Comparison of ENCODE assay signal across 9 mouse cellular contexts in the genomic region with DNA sequence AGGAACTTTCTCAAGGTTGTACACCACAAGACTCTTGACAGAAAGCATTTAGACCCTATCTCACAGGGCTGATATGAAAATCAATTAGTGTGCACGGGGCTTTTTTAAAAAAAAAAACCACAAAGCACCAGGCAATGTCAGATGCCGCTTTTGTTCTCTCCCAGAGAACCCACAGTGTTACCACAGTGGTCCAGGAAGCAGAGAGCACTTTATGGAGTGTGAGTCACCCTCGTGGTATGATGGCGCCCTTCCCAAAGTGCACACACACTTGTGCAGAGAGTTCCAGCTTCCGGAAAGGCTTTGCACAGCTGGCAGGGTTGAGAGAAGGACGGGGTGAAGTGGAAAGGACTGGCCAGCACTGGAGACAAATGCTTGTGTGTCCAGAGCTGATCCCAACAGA. TPM values are rescaled to one million over a fixed set of nuclear protein-coding genes. Genes with fewer than 3 reads are reported as not detected.
DNase-seq lines count a peak whose midpoint lies in the region; ATAC-seq lines count a peak whose summit lies in the region.
"Had no signal": no experiment of that assay in that cellular context is flagged by ENCODE, and none has a peak within 500 bp of the region (broad histone marks: within the 10 kb centered on the region; RNA-seq: fewer than 3 reads in every experiment).

No protein-coding gene starts in this region.

- peaks cover 5% of the 10 kb centered on the region; the same call in 1 of the 2 replicates for H3K4me1 ChIP-seq in kidney, embryonic 16.5 days (ENCODE audit: insufficient read depth, low read length)
- no peaks in the 10 kb centered on the region for H3K4me1 ChIP-seq in forebrain, embryonic 15.5 days
- H3K4me1 ChIP-seq: hindbrain, embryonic 15.5 days had no signal

- DNase-seq in kidney, adult 8-10 months: no peak
- peak; percentile 55 for DNase-seq in gastrocnemius, postnatal 25 days
- peak; percentile 29 for DNase-seq in kidney, postnatal 14 days
- peak; percentile 17 for DNase-seq in naive thymus-derived CD4-positive, alpha-beta T cell, adult 2 months (ENCODE audit: low read depth)
- no peak for DNase-seq in testis, postnatal 10 days (ENCODE audit: low spot score)
- no peak for DNase-seq in left cerebral cortex, adult 18-20 months (ENCODE audit: low spot score in 2 of 2)

- peak; percentile 40; the same call in 1 of the 2 replicates for ATAC-seq in kidney, embryonic 16.5 days (ENCODE audit: low FRiP score, low TSS enrichment)
- ATAC-seq in forebrain, embryonic 15.5 days (replicated peaks): no peak

- H3K4me3 ChIP-seq in kidney, embryonic 16.5 days (ENCODE audit: low read length): no peak overlapping the region
- no peak overlapping the region for H3K4me3 ChIP-seq in forebrain, embryonic 15.5 days
- H3K4me3 ChIP-seq: hindbrain, embryonic 15.5 days had no signal

- no peaks in the 10 kb centered on the region for H3K9me3 ChIP-seq in kidney, embryonic 16.5 days (ENCODE audit: low read length)
- no peaks in the 10 kb centered on the region for H3K9me3 ChIP-seq in forebrain, embryonic 15.5 days
- H3K9me3 ChIP-seq: hindbrain, embryonic 15.5 days had no signal

- H3K9ac ChIP-seq in kidney, embryonic 16.5 days (replicated peaks; ENCODE audit: low read length): no peak overlapping the region
- no peak overlapping the region for H3K9ac ChIP-seq in forebrain, embryonic 15.5 days (replicated peaks)
- H3K9ac ChIP-seq: hindbrain, embryonic 15.5 days had no signal

- H3K4me2 ChIP-seq in kidney, embryonic 16.5 days (replicated peaks; ENCODE audit: low read depth, low read length): no peak overlapping the region
- no peak overlapping the region for H3K4me2 ChIP-seq in forebrain, embryonic 15.5 days (replicated peaks)
- H3K4me2 ChIP-seq: hindbrain, embryonic 15.5 days had no signal

- no peak overlapping the region for H3K27ac ChIP-seq in kidney, embryonic 16.5 days (ENCODE audit: low read length)
- no peak overlapping the region for H3K27ac ChIP-seq in forebrain, embryonic 15.5 days (replicated peaks)
- H3K27ac ChIP-seq: hindbrain, embryonic 15.5 days had no signal

- H3K27me3 ChIP-seq in kidney, embryonic 16.5 days (ENCODE audit: insufficient read depth, low read length): no peaks in the 10 kb centered on the region
- no peaks in the 10 kb centered on the region for H3K27me3 ChIP-seq in forebrain, embryonic 15.5 days
- H3K27me3 ChIP-seq: hindbrain, embryonic 15.5 days had no signal

- H3K36me3 ChIP-seq in kidney, embryonic 16.5 days (ENCODE audit: insufficient read depth, low read length): no peaks in the 10 kb centered on the region
- H3K36me3 ChIP-seq in forebrain, embryonic 15.5 days: no peaks in the 10 kb centered on the region
- H3K36me3 ChIP-seq: hindbrain, embryonic 15.5 days had no signal

- WGBS in kidney, embryonic 16.5 days: 67% methylated on average over 6 of the region's 6 CpGs
- 77% methylated on average over 6 of the region's 6 CpGs for WGBS in forebrain, embryonic 15.5 days

RNA-seq across cellular contexts. Expression of gene Prokr1, which starts 8.1 kb away (rescaled TPM):
- 5.0 and 5.1 TPM in 2 replicates for polyA plus RNA-seq in kidney, embryonic 16.5 days (2015; fragmentation: Nextera tagmentation; extraction: Ambion mirVana)
- 1 to 10 TPM; 2.1 to 2.3 TPM for total RNA-seq in gastrocnemius, postnatal 25 days (2021)
- under 1 TPM; 0.14 to 0.46 TPM for total RNA-seq in left cerebral cortex, adult 18-20 months (2021)
- 3.2 and 3.9 TPM in 2 replicates for polyA plus RNA-seq in forebrain, embryonic 15.5 days (2015; fragmentation: Nextera tagmentation; extraction: Ambion mirVana)

RNA-seq across cellular contexts. Expression of gene Arhgap25, which starts 49.4 kb away (rescaled TPM):
- 5.4 and 6.3 TPM in 2 replicates for polyA plus RNA-seq in kidney, embryonic 16.5 days (2015; fragmentation: Nextera tagmentation; extraction: Ambion mirVana)
- total RNA-seq in gastrocnemius, postnatal 25 days (2021): 1 to 10 TPM in 1 of 2 experiments, under 1 TPM in 1; 0.82 to 1.3 TPM
- 10 to 100 TPM in 1 of 2 experiments, 1 to 10 TPM in 1; 8.1 to 10.8 TPM for total RNA-seq in left cerebral cortex, adult 18-20 months (2021)
- polyA plus RNA-seq in forebrain, embryonic 15.5 days (2015; fragmentation: Nextera tagmentation; extraction: Ambion mirVana): 1.5 and 1.8 TPM in 2 replicates

Comparison
In these comparisons a context has a peak if more than half of its experiments do, and no peak if none do; other contexts are left out.
1. DNase-seq: peak in gastrocnemius, postnatal 25 days (single experiment), kidney, postnatal 14 days (single experiment) and naive thymus-derived CD4-positive, alpha-beta T cell, adult 2 months (single experiment); none in kidney, adult 8-10 months (0 of 2), testis, postnatal 10 days (single experiment) and left cerebral cortex, adult 18-20 months (0 of 2).
2. RNA of gene Arhgap25, which starts 49.4 kb away (total RNA-seq): 8.1 to 10.8 TPM in left cerebral cortex, adult 18-20 months; 0.82 to 1.3 TPM in gastrocnemius, postnatal 25 days; every median in the first group is over 4 times any median in the second.